Mouse (Mus musculus) liver, postnatal 0 days (tissue): ENCODE data around the gene Srgn.

Source experiments
- CTCF ChIP-seq: sonication (generic); IDR thresholded peaks from 2 replicates; pipeline ENCODE4 v1.5.1; 2016; ENCODE audit warnings: antibody characterized with exemption, low read depth
- EP300 ChIP-seq: IDR thresholded peaks from 2 replicates; pipeline ENCODE4 v1.6.1; 2016; ENCODE audit warnings: antibody characterized with exemption, low read depth, mild to moderate bottlenecking

- no peak for TF ChIP-seq CTCF
- no peak for TF ChIP-seq EP300
These were observed 19.2 kb upstream of the Srgn start for GRCm38 (mm10) chr10:62546441-62546840.
